Mouse (Mus musculus) thymus, adult 2 months (tissue): Measurements from ENCODE around the gene Erp29. TPM values are rescaled to one million over a fixed set of nuclear protein-coding genes. Genes with fewer than 3 reads are reported as not detected.

Experiments
- DNase-seq: peaks from one replicate; pipeline ENCODE4 v3.0.0; 2021
- H3K27ac ChIP-seq: fragments of 200-500 bp; 2 replicates; pipeline ENCODE4 v1.5.1; 2012; ENCODE audit warnings: low read length, control low read depth; ENCODE audit not compliant: control insufficient read depth, insufficient read depth
- H3K27me3 ChIP-seq: fragments of 200-500 bp; 2 replicates; pipeline ENCODE4 v1.6.1; 2012; ENCODE audit warnings: mild to moderate bottlenecking, low read length, moderate library complexity, mixed read lengths; ENCODE audit not compliant: control insufficient read depth, insufficient read depth
- H3K36me3 ChIP-seq: fragments of 200-500 bp; 2 replicates; pipeline ENCODE4 v1.6.1; 2012; ENCODE audit warnings: mild to moderate bottlenecking, low read length, moderate library complexity; ENCODE audit not compliant: control insufficient read depth, insufficient read depth
- H3K4me1 ChIP-seq: fragments of 200-500 bp; replicated peaks from 2 replicates; pipeline ENCODE4 v1.6.1; 2012; ENCODE audit warnings: low read length; ENCODE audit not compliant: control insufficient read depth, insufficient read depth
- H3K4me3 ChIP-seq: fragments of 200-500 bp; 2 replicates; pipeline ENCODE4 v1.5.1; 2012; ENCODE audit warnings: mild to moderate bottlenecking, low read length, control low read depth, moderate library complexity; ENCODE audit not compliant: control insufficient read depth, insufficient read depth
- CTCF ChIP-seq: fragments of 200-500 bp; IDR thresholded peaks from 2 replicates; pipeline ENCODE4 v1.5.1; 2012; ENCODE audit warnings: mild to moderate bottlenecking, control low read depth, low read length, moderate library complexity, borderline replicate concordance; ENCODE audit not compliant: control insufficient read depth, poor library complexity, insufficient read depth; ENCODE audit errors: extremely low read depth
- POLR2A ChIP-seq: fragments of 200-500 bp; IDR thresholded peaks from 2 replicates; pipeline ENCODE4 v1.6.1; 2012; ENCODE audit warnings: mild to moderate bottlenecking, low read length, control low read depth, moderate library complexity; ENCODE audit not compliant: control insufficient read depth, poor library complexity, insufficient read depth; ENCODE audit errors: extremely low read depth
- whole genome bisulfite sequencing: fragments of 180-500 bp; shearing (Covaris S2); methylation state at CpG from one replicate; pipeline ENCODE4 v1.1.7; 2018; 5-methylcytosine and 5-hydroxymethylcytosine counted together
- polyA plus RNA-seq: library from polyadenylated mRNA; depleted of rRNA; stranded (reverse); fragments of >200 nt; gene quantifications from 2 replicates; pipeline ENCODE4 v1.2.3, GENCODE M21; 2012

Erp29 gene
- polyA plus RNA-seq, 1 experiment = 52.7 TPM

- H3K36me3 ChIP-seq = no peaks in the 10 kb centered on the region
- 86% methylated on average over 3 of the region's 3 CpGs for WGBS
- H3K4me3 ChIP-seq = no peak overlapping the region
- H3K4me1 ChIP-seq = no peaks in the 10 kb centered on the region; the same call in 1 of the 2 replicates
- H3K27me3 ChIP-seq = no peaks in the 10 kb centered on the region
- no peak for TF ChIP-seq CTCF
- TF ChIP-seq POLR2A = no peak
- no peak overlapping the region for H3K27ac ChIP-seq
- no peak for DNase-seq
These were observed 58.9 kb downstream of the Erp29 start for GRCm38 (mm10) chr5:121393402-121393801.

- peak; percentile 39 for DNase-seq
- Histone ChIP-seq H3K36me3 (no peaks in the 10 kb centered on the region), H3K4me1 (no peaks in the 10 kb centered on the region), H3K27ac (no peak overlapping the region), H3K27me3 (no peaks in the 10 kb centered on the region), H3K4me3 (no peak overlapping the region)
- no peak for TF ChIP-seq POLR2A
- TF ChIP-seq CTCF = no peak
- 58% methylated on average over 16 of the region's 16 CpGs for WGBS
These were observed 59.5 kb downstream of the Erp29 start for GRCm38 (mm10) chr5:121392667-121393380.

- no peaks in the 10 kb centered on the region for H3K27me3 ChIP-seq
- no peaks in the 10 kb centered on the region for H3K4me1 ChIP-seq
- TF ChIP-seq CTCF (no peak), POLR2A (no peak)
- DNase-seq = no peak
- no peak overlapping the region for H3K27ac ChIP-seq
- H3K36me3 ChIP-seq = no peaks in the 10 kb centered on the region
- no peak overlapping the region for H3K4me3 ChIP-seq
These were observed 62.6 kb downstream of the Erp29 start for GRCm38 (mm10) chr5:121389691-121390090.

- no peaks in the 10 kb centered on the region for H3K4me1 ChIP-seq
- H3K4me3 ChIP-seq = no peak overlapping the region
- H3K27ac ChIP-seq = no peak overlapping the region; the same call in 1 of the 2 replicates
- no peaks in the 10 kb centered on the region for H3K27me3 ChIP-seq
- DNase-seq = no peak
- no peak for TF ChIP-seq POLR2A
- no peak for TF ChIP-seq CTCF
- WGBS = 86% methylated on average over 7 of the region's 7 CpGs
- H3K36me3 ChIP-seq = no peaks in the 10 kb centered on the region
These were observed 63.2 kb downstream of the Erp29 start for GRCm38 (mm10) chr5:121389106-121389505.

DNA sequence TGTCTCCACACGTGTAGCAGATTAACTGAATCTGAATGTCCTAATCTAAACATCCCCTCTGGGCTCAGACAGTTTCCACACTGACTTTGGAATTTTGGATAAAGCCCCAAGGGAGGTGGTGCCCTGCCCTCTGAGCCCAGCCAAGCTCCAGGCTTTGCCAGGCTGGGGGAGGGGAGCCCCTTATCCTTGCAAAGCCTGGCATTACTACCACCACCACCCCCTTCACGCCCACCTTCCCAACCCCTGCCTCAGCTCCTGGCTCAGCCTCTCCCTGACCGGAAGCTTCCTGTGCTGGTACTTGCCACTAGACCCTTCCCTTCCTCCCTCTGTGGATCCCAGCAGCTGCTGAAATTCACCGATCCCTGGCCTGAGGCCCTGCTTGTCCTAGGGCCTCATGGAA lies 65.2 kb downstream of the Erp29 start:
- Histone ChIP-seq H3K36me3 (no peaks in the 10 kb centered on the region), H3K4me3 (no peak overlapping the region), H3K4me1 (0 out of 2 replicates have a peak, but pooled peaks cover 2% of the 10 kb centered on the region), H3K27me3 (no peaks in the 10 kb centered on the region), H3K27ac (no peak overlapping the region)
- TF ChIP-seq POLR2A (no peak), CTCF (no peak)
- 96% methylated on average over 4 of the region's 4 CpGs for WGBS
- no peak for DNase-seq

- Histone ChIP-seq H3K27me3 (no peaks in the 10 kb centered on the region), H3K4me3 (no peak overlapping the region), H3K27ac (no peak overlapping the region), H3K36me3 (no peaks in the 10 kb centered on the region), H3K4me1 (0 out of 2 replicates have a peak, but pooled peaks cover 2% of the 10 kb centered on the region)
- DNase-seq = no peak
- TF ChIP-seq POLR2A = no peak
- 35% methylated on average over 22 of the region's 22 CpGs for WGBS
These were observed 66.0 kb downstream of the Erp29 start for GRCm38 (mm10) chr5:121386120-121386909.
